Mouse (Mus musculus) intestine, embryonic 16.5 days (tissue): Measurements from ENCODE around the gene Pi4kb. TPM values are rescaled to one million over a fixed set of nuclear protein-coding genes. Genes with fewer than 3 reads are reported as not detected.
A peak's percentile ranks its signal among the peaks of the same experiment; 100 is the strongest.
"Not testable (repeated sequence)": the region's sequence is repeated elsewhere in the genome, so short reads cannot be mapped to it uniquely, and the experiment has no call there.

Experiments used
- ATAC-seq: fragments of 200-750 bp; cut with Nextera tagmentation; 2 replicates; pipeline ENCODE4 v1.8.0; 2017; ENCODE audit warnings: moderate TSS enrichment, moderate library complexity
- H3K27ac ChIP-seq: fragments of 300-500 bp; sonication (generic); 2 replicates; pipeline ENCODE4 v1.5.1; 2014; ENCODE audit warnings: mild to moderate bottlenecking, low read length
- H3K27me3 ChIP-seq: fragments of 300-500 bp; sonication (generic); replicated peaks from 2 replicates; pipeline ENCODE4 v1.6.1; 2014; ENCODE audit warnings: low read length, control low read depth, mixed read lengths; ENCODE audit not compliant: control insufficient read depth, insufficient read depth
- H3K36me3 ChIP-seq: fragments of 300-500 bp; sonication (generic); 2 replicates; pipeline ENCODE4 v1.6.1; 2014; ENCODE audit warnings: low read length, control low read depth; ENCODE audit not compliant: control insufficient read depth, insufficient read depth
- H3K4me1 ChIP-seq: fragments of 300-500 bp; sonication (generic); 2 replicates; pipeline ENCODE4 v1.6.1; 2014; ENCODE audit warnings: low read length, control low read depth, mixed read lengths; ENCODE audit not compliant: control insufficient read depth, insufficient read depth
- H3K4me2 ChIP-seq: fragments of 300-500 bp; sonication (generic); 2 replicates; pipeline ENCODE4 v1.6.1; 2014; ENCODE audit warnings: low read depth, low read length, control low read depth
- H3K4me3 ChIP-seq: fragments of 300-500 bp; sonication (generic); 2 replicates; pipeline ENCODE4 v1.5.1; 2014; ENCODE audit warnings: mild to moderate bottlenecking, low read length
- H3K9ac ChIP-seq: fragments of 300-500 bp; sonication (generic); 2 replicates; pipeline ENCODE4 v1.6.1; 2014; ENCODE audit warnings: low read depth, low read length
- H3K9me3 ChIP-seq: fragments of 300-500 bp; sonication (generic); 2 replicates; pipeline ENCODE4 v1.6.1; 2016; ENCODE audit warnings: low read length, control low read depth; ENCODE audit not compliant: control insufficient read depth
- WGBS: fragments of 180-500 bp; shearing (Covaris S2); extraction: QIAGEN DNeasy Blood & Tissue Kit; methylation state at CpG from one replicate; pipeline ENCODE4 v1.1.7; 2014; 5-methylcytosine and 5-hydroxymethylcytosine counted together
- polyA plus RNA-seq: library from polyadenylated mRNA; unstranded; fragments of >200 nt; fragmentation: Nextera tagmentation; extraction: Ambion mirVana; gene quantifications from 2 replicates; pipeline ENCODE4 v1.2.1, GENCODE M21; 2015

Gene Pi4kb
- polyA plus RNA-seq, 1 experiment from 2014 or later: 21.7 TPM

DNA sequence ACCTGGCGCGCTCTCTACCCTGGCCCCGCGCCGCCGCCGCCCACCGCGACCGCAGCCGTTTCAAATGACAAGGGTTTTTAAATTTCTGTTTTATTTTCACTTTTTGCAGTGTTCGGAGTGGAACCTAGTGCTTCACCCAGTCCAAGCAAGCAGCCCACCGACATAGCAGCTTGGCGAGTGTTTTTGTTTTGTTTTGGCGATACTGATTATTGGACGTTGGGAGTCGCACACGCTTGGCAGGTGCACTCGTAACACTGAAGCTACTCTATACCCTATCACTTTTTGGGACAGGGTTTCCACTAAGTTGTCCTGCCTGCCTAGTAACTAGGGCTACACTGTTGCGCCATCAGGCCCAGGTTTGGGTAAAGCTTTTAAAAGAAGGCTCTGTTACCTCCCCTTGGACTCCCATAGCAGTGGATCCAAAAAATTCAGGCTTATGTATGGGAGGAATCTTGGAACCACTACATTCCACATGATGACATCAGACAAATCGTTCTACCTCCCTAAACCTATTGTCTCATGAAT, 42.1 kb downstream of the Pi4kb start:
- Histone ChIP-seq H3K4me2 (peak overlapping the region; percentile 84), H3K36me3 (peaks cover 4% of the 10 kb centered on the region; the same call in 1 of the 2 replicates), H3K27ac (peak overlapping the region; percentile 92), H3K4me1 (peaks cover 10% of the 10 kb centered on the region; the same call in 1 of the 2 replicates), H3K4me3 (peak overlapping the region; percentile 76), H3K9ac (peak overlapping the region; percentile 69), H3K9me3 (no peaks in the 10 kb centered on the region), H3K27me3 (no peaks in the 10 kb centered on the region)
- ATAC-seq: no peak
- 4% methylated on average over 21 of the region's 21 CpGs for WGBS

GRCm38 (mm10) chr3:95018741-95019140, 44.2 kb downstream of the Pi4kb start:
- no peak overlapping the region for H3K4me3 ChIP-seq

DNA sequence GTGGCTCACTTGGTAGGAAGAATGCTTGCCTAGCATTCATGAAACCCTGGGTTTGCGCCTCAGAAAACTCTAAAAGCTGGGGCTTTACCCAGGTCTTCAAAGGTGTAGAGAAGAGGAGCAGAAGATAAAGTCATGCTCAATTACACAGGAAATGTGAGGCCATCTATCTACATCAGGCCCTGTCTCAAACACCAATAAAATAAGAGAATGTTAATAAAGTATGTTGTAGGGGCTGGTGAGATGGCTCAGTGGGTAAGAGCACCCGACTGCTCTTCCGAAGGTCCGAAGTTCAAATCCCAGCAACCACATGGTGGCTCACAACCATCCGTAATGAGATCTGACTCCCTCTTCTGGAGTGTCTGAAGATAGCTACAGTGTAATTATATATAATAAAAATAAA, 46.4 kb downstream of the Pi4kb start:
- H3K9ac ChIP-seq, H3K4me1 ChIP-seq, H3K4me2 ChIP-seq, H3K4me3 ChIP-seq, H3K27ac ChIP-seq, H3K27me3 ChIP-seq, ATAC-seq, H3K36me3 ChIP-seq, H3K9me3 ChIP-seq: not testable (repeated sequence)
- 88% methylated on average over 5 of the region's 5 CpGs for WGBS

More at GRCm38 (mm10) chr3:95018741-95019140, 44.2 kb downstream of the Pi4kb start:
- Histone ChIP-seq H3K9ac (no peak overlapping the region), H3K27me3 (no peaks in the 10 kb centered on the region), H3K4me1 (peaks cover 5% of the 10 kb centered on the region; the same call in 1 of the 2 replicates), H3K4me2 (no peak overlapping the region), H3K36me3 (no peaks in the 10 kb centered on the region), H3K27ac (no peak overlapping the region), H3K9me3 (no peaks in the 10 kb centered on the region)
- ATAC-seq: no peak
- WGBS: 89% methylated on average over 2 of the region's 2 CpGs

DNA sequence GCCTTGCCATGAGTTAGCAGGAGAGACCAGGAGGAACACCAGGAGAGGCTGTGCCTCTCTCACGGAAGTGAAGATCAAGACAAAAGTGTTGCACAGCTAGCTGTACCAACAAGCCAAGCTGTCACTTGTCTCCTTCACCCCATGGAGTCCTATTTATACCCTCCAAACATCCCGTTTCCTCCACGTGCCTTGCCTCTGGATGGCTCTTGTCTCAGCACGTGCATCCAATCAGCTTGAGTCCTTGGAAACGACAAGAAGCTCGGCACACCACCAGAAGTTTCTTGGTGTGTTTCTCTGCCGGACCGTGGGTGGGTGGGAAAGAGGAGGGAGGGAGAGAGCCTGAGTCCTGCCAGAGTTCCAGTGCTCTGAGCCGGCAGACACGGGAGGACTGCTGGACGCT, 50.0 kb downstream of the Pi4kb start:
- ATAC-seq: 0 out of 2 replicates have a peak, but pooled peaks have one; percentile 10

DNA sequence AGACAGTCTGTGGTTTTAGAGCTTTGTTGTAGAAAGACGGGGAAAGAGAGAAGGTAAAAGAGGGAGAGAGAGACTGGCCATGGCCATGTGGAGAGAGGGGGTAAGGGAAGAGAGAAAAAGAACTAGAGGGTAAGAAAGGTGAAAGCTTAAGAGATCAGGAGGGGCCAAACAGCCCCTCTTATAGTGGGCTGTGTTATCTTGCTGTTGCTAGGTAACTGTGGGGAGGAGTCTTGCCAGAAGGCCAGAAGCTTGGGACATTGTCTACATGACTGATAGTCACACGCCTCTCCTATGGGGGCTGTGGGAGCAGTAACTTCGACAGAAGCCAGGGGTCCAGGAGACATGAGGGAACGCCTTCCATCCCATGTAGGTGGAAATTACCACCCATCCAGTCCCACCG, 50.7 kb downstream of the Pi4kb start:
- no peaks in the 10 kb centered on the region for H3K36me3 ChIP-seq
- no peak overlapping the region for H3K27ac ChIP-seq
- 39% methylated on average over 5 of the region's 5 CpGs for WGBS
- no peak overlapping the region for H3K9ac ChIP-seq
- H3K4me1 ChIP-seq: peaks cover 25% of the 10 kb centered on the region
- no peaks in the 10 kb centered on the region for H3K9me3 ChIP-seq
- no peaks in the 10 kb centered on the region for H3K27me3 ChIP-seq
- H3K4me3 ChIP-seq: no peak overlapping the region
- peak overlapping the region; percentile 36 for H3K4me2 ChIP-seq
- ATAC-seq: peak; percentile 1; the same call in 1 of the 2 replicates

More for the DNA sequence above, 50.0 kb downstream of the Pi4kb start:
- H3K4me1 ChIP-seq: peaks cover 25% of the 10 kb centered on the region
- H3K9me3 ChIP-seq: no peaks in the 10 kb centered on the region
- WGBS: 26% methylated on average over 11 of the region's 11 CpGs
- peak overlapping the region; percentile 36 for H3K4me2 ChIP-seq
- peak overlapping the region; percentile 21; the same call in 1 of the 2 replicates for H3K9ac ChIP-seq
- H3K4me3 ChIP-seq: no peak overlapping the region
- H3K27me3 ChIP-seq: no peaks in the 10 kb centered on the region
- H3K36me3 ChIP-seq: no peaks in the 10 kb centered on the region
- no peak overlapping the region for H3K27ac ChIP-seq

DNA sequence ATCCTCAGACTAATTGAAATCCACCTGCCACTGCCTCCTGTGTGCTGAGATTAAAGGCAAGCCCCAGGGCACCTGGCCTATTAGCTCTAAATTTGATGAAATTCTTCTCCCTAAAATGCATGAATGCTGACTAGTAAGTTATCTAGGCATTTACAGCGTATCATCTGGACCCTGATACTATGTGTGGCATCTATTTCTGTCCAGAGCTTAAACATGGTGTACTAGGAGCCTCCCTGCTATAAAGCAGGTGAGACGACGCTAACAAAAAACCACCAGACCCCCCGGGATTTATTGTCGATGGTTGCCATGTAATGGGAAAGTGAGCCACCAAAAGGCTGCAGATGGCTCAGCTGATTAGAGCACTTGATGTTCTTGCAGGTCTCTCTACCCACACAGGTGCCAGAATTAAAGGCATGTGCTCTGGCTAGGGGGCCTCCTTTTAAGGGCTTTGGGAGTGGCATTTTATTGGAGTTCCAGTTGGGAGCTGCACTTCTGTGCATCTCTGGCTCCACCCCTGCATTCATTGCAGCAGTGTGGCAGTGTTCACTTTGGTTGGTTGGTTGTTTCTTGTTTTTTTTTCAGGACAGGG, 52.6 kb downstream of the Pi4kb start:
- Histone ChIP-seq H3K4me2 (no peak overlapping the region), H3K27me3 (no peaks in the 10 kb centered on the region), H3K9ac (no peak overlapping the region), H3K27ac (peak overlapping the region; percentile 39; the same call in 1 of the 2 replicates), H3K4me3 (no peak overlapping the region), H3K4me1 (peaks cover 25% of the 10 kb centered on the region), H3K9me3 (no peaks in the 10 kb centered on the region), H3K36me3 (0 out of 2 replicates have a peak, but pooled peaks cover 9% of the 10 kb centered on the region)
- ATAC-seq: peak; percentile 40
- WGBS: 46% methylated on average over 5 of the region's 5 CpGs

- Histone ChIP-seq H3K4me2 (no peak overlapping the region), H3K4me3 (no peak overlapping the region), H3K27me3 (no peaks in the 10 kb centered on the region), H3K27ac (peak overlapping the region; percentile 39), H3K9me3 (no peaks in the 10 kb centered on the region), H3K9ac (no peak overlapping the region), H3K4me1 (peaks cover 25% of the 10 kb centered on the region), H3K36me3 (peaks cover 13% of the 10 kb centered on the region)
- 45% methylated on average over 5 of the region's 5 CpGs for WGBS
- peak; percentile 35; the same call in 1 of the 2 replicates for ATAC-seq
Observed at GRCm38 (mm10) chr3:95027701-95028100, 53.2 kb downstream of the Pi4kb start.

DNA sequence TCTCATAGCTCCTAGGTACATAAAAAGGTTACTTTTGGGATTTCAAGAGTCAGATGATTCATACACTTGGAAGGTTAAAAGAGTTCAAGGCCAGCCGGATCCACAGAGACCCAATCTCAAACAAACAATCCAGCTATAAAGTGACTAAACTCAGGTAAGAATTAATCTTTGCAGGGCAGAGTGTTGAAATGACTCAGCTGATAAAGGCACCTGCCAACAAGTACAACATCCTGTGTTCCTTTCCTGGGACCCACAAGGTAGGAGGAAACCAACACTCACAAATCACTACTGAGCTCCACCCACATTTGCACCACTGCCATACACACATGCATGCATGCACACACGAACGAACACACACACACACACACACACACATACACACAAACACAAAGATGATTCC, 54.1 kb downstream of the Pi4kb start:
- Histone ChIP-seq H3K9ac (no peak overlapping the region), H3K4me2 (no peak overlapping the region), H3K4me1 (peaks cover 25% of the 10 kb centered on the region), H3K27me3 (no peaks in the 10 kb centered on the region), H3K4me3 (no peak overlapping the region), H3K27ac (peak overlapping the region; percentile 57; the same call in 1 of the 2 replicates), H3K36me3 (peaks cover 22% of the 10 kb centered on the region), H3K9me3 (no peaks in the 10 kb centered on the region)
- 62% methylated on average over 3 of the region's 3 CpGs for WGBS
- ATAC-seq: peak; percentile 61

DNA sequence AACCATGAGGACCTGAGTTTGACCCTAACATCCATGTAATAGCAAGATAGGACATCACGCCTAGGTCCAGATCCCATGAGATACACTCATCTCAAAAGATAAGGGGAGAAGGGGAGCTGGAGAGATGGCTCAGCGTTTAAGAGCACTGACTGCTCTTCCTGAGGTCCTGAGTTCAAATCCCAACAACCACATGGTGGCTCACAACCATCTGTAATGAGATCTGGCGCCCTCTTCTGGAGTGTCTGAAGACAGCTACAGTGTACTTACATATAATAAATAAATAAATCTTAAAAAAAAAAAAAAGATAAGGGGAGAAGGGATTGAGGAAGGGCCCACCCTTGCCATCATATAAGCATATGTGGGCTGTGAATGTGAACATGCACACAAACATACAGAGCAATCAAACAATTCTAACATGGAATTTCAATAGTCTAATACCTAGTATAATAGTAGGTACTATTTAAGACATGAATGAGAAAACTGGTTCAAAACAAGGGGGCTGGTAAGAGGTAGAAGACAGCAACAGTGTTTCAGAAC, 54.8 kb downstream of the Pi4kb start:
- not testable (repeated sequence) for H3K27me3 ChIP-seq, H3K4me2 ChIP-seq, ATAC-seq, H3K4me3 ChIP-seq, H3K9ac ChIP-seq, H3K9me3 ChIP-seq
- H3K36me3 ChIP-seq: peaks cover 27% of the 10 kb centered on the region
- H3K27ac ChIP-seq: peak overlapping the region; percentile 57; the same call in 1 of the 2 replicates
- WGBS: 68% methylated on average over 3 of the region's 3 CpGs
- H3K4me1 ChIP-seq: peaks cover 23% of the 10 kb centered on the region
